Mouse (Mus musculus) kidney, embryonic 14.5 days (tissue): Measurements from ENCODE around the gene Mthfd2. TPM values are rescaled to one million over a fixed set of nuclear protein-coding genes. Genes with fewer than 3 reads are reported as not detected.

Source experiments
- ATAC-seq: fragments of 200-750 bp; cut with Nextera tagmentation; 2 replicates; pipeline ENCODE4 v1.8.0; 2017; ENCODE audit warnings: moderate number of reproducible peaks, mild to moderate bottlenecking, moderate TSS enrichment, moderate library complexity; ENCODE audit not compliant: low FRiP score, low TSS enrichment
- H3K27ac ChIP-seq: fragments of 300-500 bp; sonication (generic); 2 replicates; pipeline ENCODE4 v1.5.1; 2014; ENCODE audit warnings: low read depth, mild to moderate bottlenecking, low read length, moderate library complexity, mixed read lengths
- H3K27me3 ChIP-seq: fragments of 300-500 bp; sonication (generic); 2 replicates; pipeline ENCODE4 v1.6.1; 2014; ENCODE audit warnings: mild to moderate bottlenecking, low read length; ENCODE audit not compliant: control insufficient read depth, insufficient read depth
- H3K36me3 ChIP-seq: fragments of 300-500 bp; sonication (generic); 2 replicates; pipeline ENCODE4 v1.6.1; 2014; ENCODE audit warnings: low read length, mixed read lengths; ENCODE audit not compliant: control insufficient read depth, insufficient read depth
- H3K4me1 ChIP-seq: fragments of 300-500 bp; sonication (generic); 2 replicates; pipeline ENCODE4 v1.6.1; 2014; ENCODE audit warnings: low read length, mixed read lengths; ENCODE audit not compliant: control insufficient read depth, insufficient read depth
- H3K4me2 ChIP-seq: fragments of 300-500 bp; sonication (generic); replicated peaks from 2 replicates; pipeline ENCODE4 v1.6.1; 2014; ENCODE audit warnings: low read depth, mild to moderate bottlenecking, low read length
- H3K4me3 ChIP-seq: fragments of 300-500 bp; sonication (generic); 2 replicates; pipeline ENCODE4 v1.5.1; 2014; ENCODE audit warnings: mild to moderate bottlenecking, low read length
- H3K9ac ChIP-seq: fragments of 300-500 bp; sonication (generic); 2 replicates; pipeline ENCODE4 v1.6.1; 2014; ENCODE audit warnings: low read depth, mild to moderate bottlenecking, low read length, moderate library complexity
- H3K9me3 ChIP-seq: fragments of 300-500 bp; sonication (generic); 2 replicates; pipeline ENCODE4 v1.6.1; 2016; ENCODE audit warnings: low read length; ENCODE audit not compliant: control insufficient read depth
- WGBS: fragments of 180-500 bp; shearing (Covaris S2); extraction: QIAGEN DNeasy Blood & Tissue Kit; methylation state at CpG from one replicate; pipeline ENCODE4 v1.1.7; 2014; 5-methylcytosine and 5-hydroxymethylcytosine counted together
- polyA plus RNA-seq: library from polyadenylated mRNA; unstranded; fragments of >200 nt; fragmentation: Nextera tagmentation; extraction: Ambion mirVana; gene quantifications from 2 replicates; pipeline ENCODE4 v1.2.1, GENCODE M21; 2014

Gene Mthfd2
- polyA plus RNA-seq, 1 experiment from 2014 or later: 50.8 TPM

GRCm38 (mm10) chr6:83265253-83265652 lies 60.5 kb downstream of the Mthfd2 start:
- Histone ChIP-seq H3K4me1 (no peaks in the 10 kb centered on the region; the same call in 1 of the 2 replicates), H3K36me3 (no peaks in the 10 kb centered on the region), H3K27me3 (no peaks in the 10 kb centered on the region), H3K27ac (no peak overlapping the region), H3K9me3 (no peaks in the 10 kb centered on the region), H3K4me2 (no peak overlapping the region), H3K4me3 (no peak overlapping the region), H3K9ac (no peak overlapping the region)
- ATAC-seq: no peak

GRCm38 (mm10) chr6:83264516-83264915 lies 61.2 kb downstream of the Mthfd2 start:
- Histone ChIP-seq H3K36me3 (no peaks in the 10 kb centered on the region), H3K4me2 (no peak overlapping the region), H3K27me3 (no peaks in the 10 kb centered on the region), H3K9ac (no peak overlapping the region), H3K9me3 (no peaks in the 10 kb centered on the region), H3K27ac (no peak overlapping the region), H3K4me3 (no peak overlapping the region), H3K4me1 (no peaks in the 10 kb centered on the region; the same call in 1 of the 2 replicates)
- 82% methylated on average over 1 of the region's 1 CpGs for WGBS
- ATAC-seq: no peak

Other genes starting within 250 kb of the Mthfd2 start
- 36.7 and 51.2 TPM in 2 replicates for gene Pcgf1, start 248.0 kb downstream of the Mthfd2 start, polyA plus RNA-seq
- gene Lbx2, start 239.5 kb downstream of the Mthfd2 start, polyA plus RNA-seq: 8.3 and 8.8 TPM in 2 replicates
- 1.6 and 2.4 TPM in 2 replicates for gene Ccdc142, start 224.3 kb downstream of the Mthfd2 start, polyA plus RNA-seq
- 2.4 and 3.5 TPM in 2 replicates for gene Gm42688, start 224.3 kb downstream of the Mthfd2 start, polyA plus RNA-seq
- 139 and 169 TPM in 2 replicates for gene Mrpl53, start 216.9 kb downstream of the Mthfd2 start, polyA plus RNA-seq
- 37.8 and 57.4 TPM in 2 replicates for gene Mogs, start 210.4 kb downstream of the Mthfd2 start, polyA plus RNA-seq
- gene Wbp1, start 204.3 kb downstream of the Mthfd2 start, polyA plus RNA-seq: 123 and 125 TPM in 2 replicates
- 18.8 and 20.0 TPM in 2 replicates for gene Ino80b, start 200.5 kb downstream of the Mthfd2 start, polyA plus RNA-seq
- 14.9 and 18.0 TPM in 2 replicates for gene Rtkn, start 190.4 kb downstream of the Mthfd2 start, polyA plus RNA-seq
- 6.2 and 8.6 TPM in 2 replicates for gene Wdr54, start 169.5 kb downstream of the Mthfd2 start, polyA plus RNA-seq
- gene 1700003E16Rik, start 169.5 kb downstream of the Mthfd2 start, polyA plus RNA-seq: 0.94 and 0.96 TPM in 2 replicates
- 58.6 and 75.0 TPM in 2 replicates for gene Dctn1, start 160.0 kb downstream of the Mthfd2 start, polyA plus RNA-seq
- gene Slc4a5, start 106.1 kb downstream of the Mthfd2 start, polyA plus RNA-seq: 0.13 and 0.45 TPM in 2 replicates
- gene Mob1a, start 108 bp upstream of the Mthfd2 start, polyA plus RNA-seq: 38.9 and 92.4 TPM in 2 replicates
- 142 and 182 TPM in 2 replicates for gene Bola3, start 23.2 kb upstream of the Mthfd2 start, polyA plus RNA-seq
- gene Tet3, start 133.2 kb upstream of the Mthfd2 start, polyA plus RNA-seq: 48.6 and 54.9 TPM in 2 replicates
- 69.3 and 78.2 TPM in 2 replicates for gene Dguok, start 181.1 kb upstream of the Mthfd2 start, polyA plus RNA-seq
- 4.0 and 7.6 TPM in 2 replicates for gene Actg2, start 210.4 kb upstream of the Mthfd2 start, polyA plus RNA-seq
- gene Stambp, start 246.8 kb upstream of the Mthfd2 start, polyA plus RNA-seq: 19.1 and 24.2 TPM in 2 replicates